Mouse (Mus musculus): ENCODE data around the gene Ly6g6e.
"Not testable (repeated sequence)": the region's sequence is repeated elsewhere in the genome, so short reads cannot be mapped to it uniquely, and the experiment has no call there.

Ly6g6e gene

GRCm38 (mm10) chr17:35076507-35077176 lies at the start of gene Ly6g6e:
Gene Ly6g6e (plus strand): TSS chr17:35076902.
- DNase-seq (ENCODE audit: low read depth, low spot score), result peak; percentile 74

GRCm38 (mm10) chr17:35027277-35028068 lies 49.2 kb upstream of the Ly6g6e start, which contains the start of gene Sapcd1:
Gene Sapcd1 (minus strand): TSS chr17:35028016.
- peak; percentile 85 for DNase-seq (ENCODE audit: low read depth, low spot score)

- no peak for DNase-seq (ENCODE audit: low read depth, low spot score)
These were observed 48.4 kb upstream of the Ly6g6e start for GRCm38 (mm10) chr17:35028315-35028714.

GRCm38 (mm10) chr17:35029691-35030532 lies 46.8 kb upstream of the Ly6g6e start:
- no peak for DNase-seq (ENCODE audit: low read depth, low spot score)

- no peak for DNase-seq (ENCODE audit: low read depth, low spot score)
These were observed 45.4 kb upstream of the Ly6g6e start for GRCm38 (mm10) chr17:35031272-35031671.

GRCm38 (mm10) chr17:35031880-35032279 lies 44.8 kb upstream of the Ly6g6e start:
- no peak for DNase-seq (ENCODE audit: low read depth, low spot score)

- DNase-seq (ENCODE audit: low read depth, low spot score), result no peak
These were observed 44.3 kb upstream of the Ly6g6e start for GRCm38 (mm10) chr17:35032323-35032870.

- not testable (repeated sequence) for DNase-seq (ENCODE audit: low read depth, low spot score)
These were observed 43.0 kb upstream of the Ly6g6e start for GRCm38 (mm10) chr17:35033703-35034102.

GRCm38 (mm10) chr17:35034896-35035295 lies 41.8 kb upstream of the Ly6g6e start:
- DNase-seq (ENCODE audit: low read depth, low spot score), result no peak

GRCm38 (mm10) chr17:35039121-35039873 lies 37.4 kb upstream of the Ly6g6e start:
- DNase-seq (ENCODE audit: low read depth, low spot score), result no peak

GRCm38 (mm10) chr17:35043794-35044193 lies 32.9 kb upstream of the Ly6g6e start:
- DNase-seq (ENCODE audit: low read depth, low spot score), result no peak

- no peak for DNase-seq (ENCODE audit: low read depth, low spot score)
These were observed 31.5 kb upstream of the Ly6g6e start for GRCm38 (mm10) chr17:35044904-35045806.

GRCm38 (mm10) chr17:35045807-35046680 lies 30.7 kb upstream of the Ly6g6e start:
- DNase-seq (ENCODE audit: low read depth, low spot score), result peak; percentile 16

GRCm38 (mm10) chr17:35046681-35047455 lies 29.8 kb upstream of the Ly6g6e start, which contains the start of gene Msh5:
Gene Msh5 (minus strand): TSS chr17:35046745.
- DNase-seq (ENCODE audit: low read depth, low spot score), result peak; percentile 100

GRCm38 (mm10) chr17:35047688-35048087 lies 29.0 kb upstream of the Ly6g6e start:
- no peak for DNase-seq (ENCODE audit: low read depth, low spot score)

GRCm38 (mm10) chr17:35048149-35048931 lies 28.4 kb upstream of the Ly6g6e start:
- DNase-seq (ENCODE audit: low read depth, low spot score), result no peak

- DNase-seq (ENCODE audit: low read depth, low spot score), result no peak
These were observed 27.7 kb upstream of the Ly6g6e start for GRCm38 (mm10) chr17:35048932-35049440.
